Mouse (Mus musculus): ENCODE measurements at regions not wholly inside any gene's neighbourhood (a gene's known extent, or its start where the extent isn't known, plus 50 kb on each side); places are given as distances from the start of the nearest gene placed in this dataset.

DNA sequence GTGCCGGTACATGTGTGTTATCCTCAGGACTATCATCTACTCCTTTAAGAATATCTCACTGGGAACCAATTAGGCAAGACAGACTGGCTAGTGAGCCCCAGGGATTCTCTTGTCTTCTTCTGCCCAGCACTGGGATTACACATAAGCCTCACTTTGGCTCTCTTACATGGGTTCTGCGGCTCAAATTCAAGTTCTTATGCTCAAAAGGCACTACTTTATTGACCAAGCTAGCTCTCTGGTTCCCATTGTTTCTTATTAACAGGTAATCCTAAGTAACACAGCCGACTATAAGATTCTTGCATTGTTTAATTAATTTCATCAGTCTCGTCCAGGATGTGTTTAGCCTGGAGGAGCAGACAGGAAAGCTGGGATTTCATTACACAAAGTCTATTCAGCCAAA, 80.3 kb upstream of the Tab2 start:
- 85% methylated on average over 4 of the region's 4 CpGs for WGBS
- H3K4me2 ChIP-seq (replicated peaks) = no peak overlapping the region
- H3K4me3 ChIP-seq = no peak overlapping the region
- H3K9me3 ChIP-seq = no peaks in the 10 kb centered on the region
- ATAC-seq (ENCODE audit: low FRiP score, low read depth) = no peak
- no peak overlapping the region for H3K9ac ChIP-seq
- no peaks in the 10 kb centered on the region for H3K36me3 ChIP-seq
- H3K4me1 ChIP-seq = peaks cover 26% of the 10 kb centered on the region
- no peaks in the 10 kb centered on the region for H3K27me3 ChIP-seq (replicated peaks)
- no peak overlapping the region for H3K27ac ChIP-seq

DNA sequence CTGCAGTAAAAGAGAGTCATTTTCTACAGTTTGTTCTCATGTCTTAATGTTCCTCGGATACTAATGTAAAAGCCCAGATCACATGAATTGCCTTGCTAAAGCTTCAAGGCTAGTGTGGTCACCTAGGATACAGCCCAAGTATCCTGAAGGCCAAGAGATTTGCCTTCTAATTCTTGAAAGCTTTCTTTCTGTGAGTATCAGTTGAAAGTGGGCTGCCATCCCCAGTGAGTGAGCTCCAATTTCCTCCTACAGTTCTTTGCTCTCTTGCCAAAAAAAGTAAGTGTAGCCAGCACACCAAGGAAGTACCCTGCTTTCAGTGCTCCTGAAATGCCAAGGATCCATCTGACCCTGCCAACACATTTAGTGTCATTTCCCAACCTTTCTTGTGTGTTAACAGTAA, 79.3 kb upstream of the Tab2 start:
- no peaks in the 10 kb centered on the region for H3K36me3 ChIP-seq
- no peak overlapping the region for H3K4me2 ChIP-seq (replicated peaks)
- no peak overlapping the region for H3K4me3 ChIP-seq
- no peaks in the 10 kb centered on the region for H3K27me3 ChIP-seq (replicated peaks)
- 31% methylated on average over 1 of the region's 1 CpGs for WGBS
- H3K9me3 ChIP-seq = no peaks in the 10 kb centered on the region
- ATAC-seq (ENCODE audit: low FRiP score, low read depth) = no peak
- peaks cover 26% of the 10 kb centered on the region for H3K4me1 ChIP-seq
- no peak overlapping the region for H3K27ac ChIP-seq
- no peak overlapping the region for H3K9ac ChIP-seq

DNA sequence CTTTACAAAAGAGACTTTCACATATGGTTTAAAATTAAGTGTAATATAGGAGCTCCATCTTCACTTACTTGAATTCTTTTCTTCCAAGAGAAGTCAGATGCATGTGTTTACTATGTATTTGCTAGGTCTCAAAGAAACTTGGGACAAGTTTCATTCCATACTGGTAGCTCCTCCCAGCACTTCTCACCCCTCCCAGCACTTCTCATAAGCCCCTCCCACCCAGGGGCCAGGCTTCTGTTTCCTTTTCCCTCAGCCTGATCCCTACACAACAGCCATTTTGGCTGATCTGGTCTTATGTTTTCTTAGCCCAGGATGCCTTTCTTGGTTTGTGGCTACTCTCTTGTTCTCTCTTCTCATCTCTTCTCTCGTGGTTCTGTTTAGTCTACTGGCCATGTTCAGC, 76.2 kb upstream of the Tab2 start:
- no peak for ATAC-seq (ENCODE audit: low FRiP score, low read depth)
- no peak overlapping the region for H3K4me3 ChIP-seq
- no peak overlapping the region for H3K9ac ChIP-seq
- no peak overlapping the region for H3K27ac ChIP-seq
- H3K27me3 ChIP-seq (replicated peaks) = no peaks in the 10 kb centered on the region
- WGBS = 88% methylated on average over 1 of the region's 1 CpGs
- H3K9me3 ChIP-seq = no peaks in the 10 kb centered on the region
- H3K4me2 ChIP-seq (replicated peaks) = no peak overlapping the region
- no peaks in the 10 kb centered on the region for H3K36me3 ChIP-seq
- peaks cover 7% of the 10 kb centered on the region for H3K4me1 ChIP-seq

DNA sequence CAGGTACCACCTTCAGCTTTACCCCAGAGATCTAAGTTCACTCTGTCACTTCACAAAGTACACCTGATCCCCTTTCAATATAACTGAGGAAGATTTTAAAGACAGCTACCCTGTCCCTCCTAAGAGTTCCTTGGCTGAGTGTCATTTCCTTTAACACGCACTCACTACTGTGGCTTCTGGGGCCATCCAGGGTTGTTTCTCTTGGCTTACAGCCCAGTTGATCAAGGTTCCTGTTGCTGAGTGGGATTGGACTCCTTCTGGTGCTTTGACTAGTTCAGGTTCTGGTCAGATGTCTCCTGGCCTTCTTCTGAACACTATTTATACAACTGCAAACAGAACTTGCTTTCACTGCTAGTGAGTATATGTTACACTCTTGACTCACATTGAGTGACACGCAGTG, 72.8 kb upstream of the Tab2 start:
- 81% methylated on average over 2 of the region's 2 CpGs for WGBS
- Histone ChIP-seq H3K27ac (no peak overlapping the region), H3K4me2 (replicated peaks) (no peak overlapping the region), H3K27me3 (replicated peaks) (no peaks in the 10 kb centered on the region), H3K9ac (no peak overlapping the region), H3K4me3 (no peak overlapping the region), H3K9me3 (no peaks in the 10 kb centered on the region), H3K4me1 (no peaks in the 10 kb centered on the region), H3K36me3 (no peaks in the 10 kb centered on the region)
- no peak for ATAC-seq (ENCODE audit: low FRiP score, low read depth)

DNA sequence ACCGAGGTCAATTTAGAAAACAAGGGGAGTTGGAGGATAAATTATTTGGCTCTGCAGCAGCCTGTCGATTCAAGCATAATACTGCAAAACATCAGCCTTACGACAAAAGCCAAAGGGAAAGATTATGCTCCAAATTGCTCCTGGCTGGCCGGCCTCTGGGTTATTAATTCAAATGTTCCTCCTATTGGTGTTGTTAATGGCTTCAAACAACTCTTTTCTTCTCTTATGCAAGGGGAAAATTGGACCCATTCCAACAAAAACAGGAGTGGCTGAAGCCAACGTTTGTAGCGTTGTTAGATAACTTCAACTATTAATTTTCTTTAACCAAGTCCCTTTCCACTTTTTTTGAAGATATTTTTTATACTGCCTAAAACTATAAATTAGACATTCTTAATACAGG, 71.0 kb upstream of the Tab2 start:
- Histone ChIP-seq H3K4me2 (replicated peaks) (no peak overlapping the region), H3K4me1 (no peaks in the 10 kb centered on the region), H3K36me3 (no peaks in the 10 kb centered on the region), H3K27ac (no peak overlapping the region), H3K9me3 (no peaks in the 10 kb centered on the region), H3K27me3 (replicated peaks) (no peaks in the 10 kb centered on the region), H3K9ac (no peak overlapping the region), H3K4me3 (no peak overlapping the region)
- WGBS = 30% methylated on average over 6 of the region's 6 CpGs
- ATAC-seq (ENCODE audit: low FRiP score, low read depth) = no peak

DNA sequence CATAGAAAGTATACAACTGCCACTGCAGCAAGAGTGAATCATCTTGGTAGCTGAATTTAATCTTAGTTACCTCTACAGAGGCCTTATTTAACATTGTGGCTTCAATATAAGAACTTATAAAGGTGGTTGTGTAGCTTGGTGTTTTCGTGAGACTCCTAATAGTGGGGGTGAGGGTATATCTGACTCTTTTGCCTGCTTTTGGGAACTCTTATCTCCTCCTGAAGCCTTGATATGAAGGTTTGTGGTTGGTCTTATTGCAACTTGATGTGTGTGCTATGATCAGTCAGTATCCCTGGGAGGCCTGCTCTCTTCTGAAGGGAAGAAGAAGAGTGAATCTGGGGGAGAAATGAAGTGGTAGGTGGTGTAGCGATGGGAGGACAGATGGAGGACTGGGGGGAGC, 67.7 kb upstream of the Tab2 start:
- 83% methylated on average over 2 of the region's 2 CpGs for WGBS
- Histone ChIP-seq H3K4me1 (no peaks in the 10 kb centered on the region), H3K9ac (no peak overlapping the region), H3K36me3 (no peaks in the 10 kb centered on the region), H3K4me3 (no peak overlapping the region), H3K4me2 (replicated peaks) (no peak overlapping the region), H3K27ac (no peak overlapping the region), H3K27me3 (replicated peaks) (no peaks in the 10 kb centered on the region), H3K9me3 (no peaks in the 10 kb centered on the region)
- no peak for ATAC-seq (ENCODE audit: low FRiP score, low read depth)

DNA sequence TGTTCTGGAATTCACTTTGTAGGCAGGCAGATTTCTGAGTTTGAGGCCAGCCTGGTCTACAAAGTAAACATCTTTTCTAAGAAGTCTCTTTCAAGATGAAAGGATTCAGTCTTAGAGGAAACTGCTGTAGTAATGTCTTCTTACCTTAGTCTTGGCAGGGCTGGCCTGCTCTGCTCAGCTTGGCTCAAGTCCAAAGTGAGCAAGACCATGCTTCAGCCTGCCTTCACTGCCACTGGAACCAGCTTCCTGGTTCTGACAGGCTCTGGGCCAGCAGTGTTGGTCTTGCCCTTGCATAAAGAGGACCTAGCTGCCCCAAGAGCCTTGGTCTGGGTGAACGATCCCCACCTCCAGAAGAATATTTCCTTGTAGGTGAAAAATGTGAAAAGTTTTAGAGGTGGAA, 65.9 kb upstream of the Tab2 start:
- H3K4me1 ChIP-seq = no peaks in the 10 kb centered on the region
- WGBS = 78% methylated on average over 1 of the region's 1 CpGs
- no peak overlapping the region for H3K4me3 ChIP-seq
- no peaks in the 10 kb centered on the region for H3K27me3 ChIP-seq (replicated peaks)
- ATAC-seq (ENCODE audit: low FRiP score, low read depth) = no peak
- H3K9me3 ChIP-seq = no peaks in the 10 kb centered on the region
- H3K4me2 ChIP-seq (replicated peaks) = no peak overlapping the region
- H3K27ac ChIP-seq = no peak overlapping the region
- H3K36me3 ChIP-seq = no peaks in the 10 kb centered on the region
- no peak overlapping the region for H3K9ac ChIP-seq

DNA sequence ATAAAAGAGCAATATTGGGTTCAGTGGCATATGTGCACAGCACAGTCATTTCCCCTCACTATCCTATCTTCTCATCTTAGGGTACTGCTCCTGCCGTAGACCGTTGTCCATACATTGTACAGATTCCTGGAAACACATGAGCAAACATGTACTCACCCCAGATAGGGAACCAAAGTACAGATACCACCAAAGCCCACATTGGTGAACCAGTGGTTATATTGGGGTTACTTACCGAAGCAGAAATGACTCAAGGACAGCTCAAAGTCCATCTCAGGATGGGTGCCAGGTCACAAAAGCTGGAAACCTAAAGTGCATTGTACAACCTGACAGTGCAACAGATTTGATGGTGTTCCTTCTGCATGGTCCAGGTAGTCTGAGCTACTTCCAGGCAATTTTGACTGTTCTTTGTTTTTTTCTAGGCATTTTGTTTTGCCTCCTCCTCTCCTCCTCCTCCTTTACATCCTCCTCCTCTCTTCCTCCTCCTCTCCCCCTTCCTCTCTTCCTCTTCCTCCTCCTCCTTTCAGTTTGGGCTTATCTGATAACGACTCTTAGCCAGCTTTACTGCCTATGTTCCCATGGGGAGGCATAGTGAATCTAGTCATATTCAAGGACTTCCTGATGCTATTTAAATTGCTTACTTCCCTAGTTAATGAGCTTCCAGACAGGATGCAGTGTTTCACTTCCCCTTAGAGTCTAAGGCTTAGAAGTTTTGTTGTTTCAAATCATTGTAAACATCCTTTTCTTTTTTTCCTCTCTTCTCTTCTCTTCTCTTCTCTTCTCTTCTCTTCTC, 65.1 kb upstream of the Tab2 start:
- Histone ChIP-seq H3K36me3 (no peaks in the 10 kb centered on the region), H3K9ac (no peak overlapping the region), H3K27me3 (replicated peaks) (no peaks in the 10 kb centered on the region), H3K27ac (no peak overlapping the region), H3K4me1 (no peaks in the 10 kb centered on the region), H3K4me3 (no peak overlapping the region), H3K4me2 (replicated peaks) (no peak overlapping the region), H3K9me3 (no peaks in the 10 kb centered on the region)
- no peak for ATAC-seq (ENCODE audit: low FRiP score, low read depth)
- WGBS = 71% methylated on average over 4 of the region's 4 CpGs

DNA sequence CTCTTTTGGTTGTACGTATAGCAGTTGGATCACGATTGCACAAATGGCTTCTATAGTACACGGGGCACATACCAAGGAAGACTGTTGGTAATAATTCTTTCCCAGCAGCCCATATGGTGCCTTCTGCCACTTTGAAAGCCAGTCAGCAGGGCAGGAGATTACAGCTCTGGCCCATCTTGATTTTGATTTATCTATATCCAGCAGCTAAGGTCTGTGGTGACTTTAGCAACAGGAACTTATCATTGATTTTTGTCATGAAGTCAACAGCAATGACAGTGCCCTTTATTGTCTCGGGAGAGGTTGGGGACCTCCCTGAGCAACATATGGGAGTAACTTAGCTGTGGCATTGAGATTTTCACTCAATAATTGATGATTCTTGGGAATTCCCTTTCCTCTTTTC, 64.1 kb upstream of the Tab2 start:
- Histone ChIP-seq H3K9ac (no peak overlapping the region), H3K27ac (no peak overlapping the region), H3K4me2 (replicated peaks) (no peak overlapping the region), H3K4me3 (no peak overlapping the region), H3K4me1 (no peaks in the 10 kb centered on the region), H3K36me3 (no peaks in the 10 kb centered on the region), H3K27me3 (replicated peaks) (no peaks in the 10 kb centered on the region), H3K9me3 (no peaks in the 10 kb centered on the region)
- 75% methylated on average over 4 of the region's 4 CpGs for WGBS
- ATAC-seq (ENCODE audit: low FRiP score, low read depth) = no peak

DNA sequence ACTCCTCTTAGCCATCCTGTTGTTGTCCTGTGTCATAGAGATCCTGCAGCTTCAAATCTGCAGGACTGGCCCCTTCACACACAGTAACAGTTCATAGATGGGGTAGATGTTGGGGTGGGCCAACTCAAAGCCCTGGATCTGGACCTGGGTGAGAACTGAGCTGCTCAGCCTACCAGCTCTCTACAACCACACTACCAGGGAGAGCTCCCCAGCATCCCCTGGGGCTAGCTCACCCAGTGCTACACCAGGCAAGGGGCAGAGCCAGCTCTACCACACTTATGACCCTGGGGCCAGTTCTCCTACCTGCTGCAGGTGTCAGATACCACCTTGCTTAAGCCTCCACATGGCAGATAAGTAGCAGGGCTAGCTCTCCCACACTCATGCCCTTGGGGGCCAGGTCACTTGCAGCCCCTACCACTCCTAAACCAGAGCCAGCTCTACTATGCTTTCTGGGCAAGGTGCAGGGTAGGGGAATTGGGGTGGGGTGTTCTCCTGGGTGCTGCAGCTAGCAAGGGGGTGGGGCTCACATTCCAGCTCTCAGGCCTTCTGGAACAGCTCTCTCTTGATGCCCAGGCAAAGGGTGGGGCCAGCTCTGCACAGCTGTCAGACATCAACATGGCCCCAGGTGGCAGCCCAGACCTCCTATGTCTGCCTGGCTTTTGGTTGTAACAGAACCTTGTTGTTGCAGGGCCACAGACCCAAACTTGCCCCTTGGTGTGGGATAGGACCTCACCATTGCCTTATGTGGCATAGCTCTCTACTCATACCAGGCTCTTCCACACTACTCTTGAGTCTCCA, 62.4 kb upstream of the Tab2 start:
- Histone ChIP-seq H3K4me2 (replicated peaks) (no peak overlapping the region), H3K27me3 (replicated peaks) (no peaks in the 10 kb centered on the region)

DNA sequence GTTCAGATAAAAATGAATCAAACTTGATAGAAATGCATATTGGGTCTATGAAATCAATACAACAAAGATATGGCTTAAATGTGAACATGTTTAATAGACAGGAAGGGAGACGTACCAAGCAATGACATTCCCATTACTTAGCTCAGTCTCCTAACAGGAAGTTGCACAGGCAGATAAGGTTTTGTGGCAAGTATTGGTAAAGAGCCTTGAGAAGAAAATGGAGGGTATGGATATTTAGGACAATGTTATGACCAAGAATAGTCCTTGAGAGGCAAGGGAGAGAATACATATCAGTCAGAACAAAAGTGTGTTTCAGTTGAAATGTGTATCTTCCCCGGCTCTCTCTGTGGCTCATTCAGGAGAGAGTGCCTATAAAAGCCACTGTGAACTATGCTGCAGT, 60.7 kb upstream of the Tab2 start:
- H3K27ac ChIP-seq = no peak overlapping the region
- H3K4me2 ChIP-seq (replicated peaks) = no peak overlapping the region
- H3K9me3 ChIP-seq = no peaks in the 10 kb centered on the region
- H3K27me3 ChIP-seq (replicated peaks) = no peaks in the 10 kb centered on the region
- H3K4me3 ChIP-seq = no peak overlapping the region
- no peaks in the 10 kb centered on the region for H3K4me1 ChIP-seq
- no peaks in the 10 kb centered on the region for H3K36me3 ChIP-seq
- H3K9ac ChIP-seq = no peak overlapping the region
- 79% methylated on average over 2 of the region's 2 CpGs for WGBS
- no peak for ATAC-seq (ENCODE audit: low FRiP score, low read depth)

More for the DNA sequence above, 62.4 kb upstream of the Tab2 start:
- Histone ChIP-seq H3K4me3 (no peak overlapping the region), H3K4me1 (no peaks in the 10 kb centered on the region), H3K9ac (no peak overlapping the region), H3K27ac (no peak overlapping the region), H3K36me3 (no peaks in the 10 kb centered on the region), H3K9me3 (no peaks in the 10 kb centered on the region)
- ATAC-seq (ENCODE audit: low FRiP score, low read depth) = no peak

DNA sequence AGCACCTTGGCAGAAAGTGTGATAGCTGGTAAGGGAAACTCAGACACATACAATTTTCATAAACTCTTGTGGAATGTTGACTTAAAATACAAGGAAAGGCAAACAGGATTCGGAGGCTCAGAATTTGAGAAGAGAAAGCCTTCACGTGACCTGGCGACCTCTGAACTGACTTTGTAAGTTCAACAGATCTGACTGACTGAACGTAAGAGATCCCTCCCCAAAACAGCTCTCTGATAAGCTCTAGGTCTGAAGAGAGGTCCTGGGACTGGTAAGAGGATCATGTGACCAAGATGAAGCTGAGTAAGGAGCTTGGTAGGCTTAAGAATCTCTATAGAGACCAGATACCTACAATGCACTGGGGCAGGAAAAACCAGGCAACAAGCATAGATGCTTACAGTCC, 55.7 kb upstream of the Tab2 start:
- WGBS = 83% methylated on average over 4 of the region's 4 CpGs
- Histone ChIP-seq H3K9me3 (no peaks in the 10 kb centered on the region), H3K4me1 (no peaks in the 10 kb centered on the region), H3K4me2 (replicated peaks) (no peak overlapping the region), H3K27me3 (replicated peaks) (no peaks in the 10 kb centered on the region), H3K9ac (no peak overlapping the region), H3K27ac (no peak overlapping the region), H3K4me3 (no peak overlapping the region), H3K36me3 (no peaks in the 10 kb centered on the region)
- ATAC-seq (ENCODE audit: low FRiP score, low read depth) = no peak

DNA sequence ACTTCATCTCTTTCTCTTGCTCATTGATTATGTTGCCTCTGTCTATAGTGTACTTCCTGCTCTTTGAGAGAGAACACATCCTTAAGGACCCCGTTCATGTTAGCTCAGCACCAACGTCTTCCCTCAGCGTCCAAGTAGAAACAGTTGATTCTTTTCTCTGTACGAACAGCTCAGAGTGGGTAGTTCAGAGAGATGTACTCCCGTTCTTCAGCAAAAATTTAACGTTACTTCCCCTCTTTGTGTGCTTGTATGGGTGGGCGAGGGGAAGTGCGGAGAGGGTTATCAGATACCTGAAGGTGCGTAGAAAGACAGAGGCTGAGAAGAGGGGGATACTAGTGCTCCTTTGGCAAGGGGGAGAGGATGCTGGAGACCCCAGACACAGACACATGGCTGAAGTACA, 55.1 kb upstream of the Tab2 start:
- Histone ChIP-seq H3K4me1 (no peaks in the 10 kb centered on the region), H3K4me2 (replicated peaks) (no peak overlapping the region), H3K27ac (no peak overlapping the region), H3K4me3 (no peak overlapping the region), H3K36me3 (no peaks in the 10 kb centered on the region), H3K9me3 (no peaks in the 10 kb centered on the region), H3K27me3 (replicated peaks) (no peaks in the 10 kb centered on the region), H3K9ac (no peak overlapping the region)
- 93% methylated on average over 9 of the region's 9 CpGs for WGBS
- no peak for ATAC-seq (ENCODE audit: low FRiP score, low read depth)
